Mouse (Mus musculus): Measurements from ENCODE around the gene Wdr64.

DNA sequence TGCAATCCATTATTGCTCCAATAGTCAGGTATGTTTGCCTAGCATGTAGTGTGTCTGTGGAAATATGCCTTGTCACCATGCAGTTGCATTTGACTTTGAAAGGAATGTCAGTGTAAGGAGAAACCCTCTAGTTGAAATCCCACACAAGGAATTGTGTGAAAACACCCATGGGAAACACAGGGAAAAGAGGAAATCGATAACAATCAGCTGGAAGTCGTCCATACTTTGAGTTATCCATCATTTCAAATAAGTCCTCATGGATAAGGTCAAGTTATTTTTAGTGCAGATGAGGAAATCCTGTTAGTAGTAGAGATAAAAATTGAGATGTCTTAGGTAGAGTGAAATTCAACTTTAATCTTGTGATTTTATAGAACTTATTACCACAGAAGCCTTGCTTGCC is 96.3 kb downstream of the Wdr64 start:
- no peak for TF ChIP-seq CTCF (IDR thresholded peaks at IDR 0.05; ENCODE audit: insufficient read depth, low read depth, low read length)
- TF ChIP-seq POLR2A (IDR thresholded peaks at IDR 0.05; ENCODE audit: insufficient read depth, low read depth, low read length), result no peak

All from olfactory bulb, adult 2 months (tissue).